Mouse (Mus musculus) MEL (cell line): Measurements from ENCODE around the gene Rassf5. TPM values are rescaled to one million over a fixed set of nuclear protein-coding genes. Genes with fewer than 3 reads are reported as not detected.

ENCODE experiments used
- DNase-seq: peaks from one replicate; pipeline ENCODE4 v3.0.0; 2011; ENCODE audit warnings: low read depth, low spot score
- H3K27ac ChIP-seq: 2 replicates; pipeline ENCODE4 v1.5.1; 2012; ENCODE audit warnings: low read depth, mild to moderate bottlenecking, control low read depth, low read length, moderate library complexity; ENCODE audit not compliant: control insufficient read depth
- H3K27me3 ChIP-seq, 2 experiments: fragments of 150-350 bp in 1 of 2; sonication (generic) in 1 of 2; 2 replicates each; pipeline ENCODE4 v1.6.1; 2012; ENCODE audit warnings: low read length in 2 of 2, mild to moderate bottlenecking in 2 of 2, improper control_type of control experiment in 1 of 2, moderate library complexity in 1 of 2; ENCODE audit not compliant: insufficient read depth in 2 of 2, control insufficient read depth in 1 of 2
- H3K36me3 ChIP-seq, 2 experiments: 2 replicates each; pipeline ENCODE4 v1.6.1; 2012 to 2014; ENCODE audit warnings: low read length in 2 of 2, improper control_type of control experiment in 1 of 2, inconsistent platforms in 1 of 2, mild to moderate bottlenecking in 1 of 2; ENCODE audit not compliant: insufficient read depth in 2 of 2, control insufficient read depth in 1 of 2
- H3K4me1 ChIP-seq, 2 experiments: fragments of 150-350 bp in 1 of 2; sonication (generic) in 1 of 2; 2 replicates each; pipeline ENCODE4 v1.6.1; 2012; ENCODE audit warnings: low read length in 2 of 2, improper control_type of control experiment in 1 of 2, mild to moderate bottlenecking in 1 of 2; ENCODE audit not compliant: insufficient read depth in 2 of 2, control insufficient read depth in 1 of 2
- H3K4me3 ChIP-seq, 2 experiments: fragments of 150-350 bp in 1 of 2; sonication (generic) in 1 of 2; 2 replicates each; pipeline ENCODE4 v1.5.1; 2012; ENCODE audit warnings: low read depth in 2 of 2, low read length in 2 of 2, mild to moderate bottlenecking in 2 of 2, moderate library complexity in 2 of 2, control low read depth in 1 of 2, improper control_type of control experiment in 1 of 2; ENCODE audit not compliant: control insufficient read depth in 1 of 2, insufficient read depth in 1 of 2
- H3K79me2 ChIP-seq: 2 replicates; pipeline ENCODE4 v1.6.1; 2012; ENCODE audit warnings: mild to moderate bottlenecking, low read length, moderate library complexity; ENCODE audit not compliant: control insufficient read depth, poor library complexity, insufficient read depth
- H3K9ac ChIP-seq: 2 replicates; pipeline ENCODE4 v1.6.1; 2012; ENCODE audit warnings: low read depth, mild to moderate bottlenecking, control low read depth, low read length, moderate library complexity; ENCODE audit not compliant: control insufficient read depth, poor library complexity, severe bottlenecking
- H3K9me3 ChIP-seq: fragments of 150-350 bp; sonication (generic); replicated peaks from 2 replicates; pipeline ENCODE4 v1.6.1; 2012; ENCODE audit warnings: mild to moderate bottlenecking, low read length, improper control_type of control experiment, moderate library complexity; ENCODE audit not compliant: insufficient read depth
- CHD2 ChIP-seq: IDR thresholded peaks from 2 replicates; pipeline ENCODE4 v1.6.1; 2011; ENCODE audit warnings: low read length, improper control_type of control experiment
- CTCF ChIP-seq, 3 experiments: IDR thresholded peaks in 2 of 3; conservative IDR thresholded peaks in 1 of 3; 2 replicates each; pipeline ENCODE4 v1.5.1; 2011 to 2012; ENCODE audit warnings: low read length in 3 of 3, low read depth in 2 of 3, mild to moderate bottlenecking in 2 of 3, improper control_type of control experiment in 1 of 3, inconsistent platforms in 1 of 3, mixed read lengths in 1 of 3, moderate library complexity in 1 of 3; ENCODE audit not compliant: control insufficient read depth in 1 of 3, insufficient read depth in 1 of 3, poor library complexity in 1 of 3, severe bottlenecking in 1 of 3
- E2F4 ChIP-seq: IDR thresholded peaks from 2 replicates; pipeline ENCODE4 v1.6.1; 2011; ENCODE audit warnings: low read depth, low read length, improper control_type of control experiment, borderline replicate concordance
- ETS1 ChIP-seq: IDR thresholded peaks from 2 replicates; pipeline ENCODE4 v1.6.1; 2012; ENCODE audit warnings: low read depth, mild to moderate bottlenecking, inconsistent platforms, low read length, improper control_type of control experiment, moderate library complexity
- GABPA ChIP-seq: IDR thresholded peaks from 2 replicates; pipeline ENCODE4 v1.6.1; 2012; ENCODE audit warnings: low read depth, mild to moderate bottlenecking, inconsistent platforms, low read length, improper control_type of control experiment, moderate library complexity
- GATA1 ChIP-seq: IDR thresholded peaks from 2 replicates; pipeline ENCODE4 v1.6.1; 2011; ENCODE audit warnings: low read depth, low read length, improper control_type of control experiment
- MAZ ChIP-seq: IDR thresholded peaks from 2 replicates; pipeline ENCODE4 v1.6.1; 2012; ENCODE audit warnings: low read depth, mild to moderate bottlenecking, inconsistent platforms, low read length, improper control_type of control experiment
- MEF2A ChIP-seq: IDR thresholded peaks from 2 replicates; pipeline ENCODE4 v1.6.1; 2014; ENCODE audit warnings: low read depth, mild to moderate bottlenecking, inconsistent platforms, low read length, improper control_type of control experiment; ENCODE audit not compliant: poor library complexity, insufficient replicate concordance, severe bottlenecking; ENCODE audit errors: extremely low read depth
- MYB ChIP-seq: IDR thresholded peaks from 2 replicates; pipeline ENCODE4 v1.6.1; 2011; ENCODE audit warnings: mild to moderate bottlenecking, low read depth, low read length, improper control_type of control experiment
- MYC ChIP-seq: IDR thresholded peaks from 2 replicates; pipeline ENCODE4 v1.6.1; 2011; ENCODE audit warnings: low read depth, mild to moderate bottlenecking, low read length, improper control_type of control experiment, moderate library complexity
- NRF1 ChIP-seq: IDR thresholded peaks from 2 replicates; pipeline ENCODE4 v1.6.1; 2014; ENCODE audit warnings: low read depth, mild to moderate bottlenecking, inconsistent platforms, low read length, improper control_type of control experiment, moderate library complexity; ENCODE audit not compliant: poor library complexity, insufficient read depth, severe bottlenecking
- POLR2A ChIP-seq, 2 experiments: IDR thresholded peaks; 2 replicates each; pipeline ENCODE4 v1.6.1; 2011 to 2012; ENCODE audit warnings: low read length in 2 of 2, mild to moderate bottlenecking in 2 of 2, control low read depth in 1 of 2, improper control_type of control experiment in 1 of 2, low read depth in 1 of 2, moderate library complexity in 1 of 2; ENCODE audit not compliant: control insufficient read depth in 1 of 2, insufficient read depth in 1 of 2, poor library complexity in 1 of 2
- POLR2AphosphoS5 ChIP-seq: IDR thresholded peaks from 2 replicates; pipeline ENCODE4 v1.6.1; 2012; ENCODE audit warnings: low read depth, borderline replicate concordance, mild to moderate bottlenecking, inconsistent platforms, low read length, moderate library complexity, mixed read lengths
- RAD21 ChIP-seq: IDR thresholded peaks from 2 replicates; pipeline ENCODE4 v1.6.1; 2011; ENCODE audit warnings: mild to moderate bottlenecking, low read depth, low read length, improper control_type of control experiment
- RCOR1 ChIP-seq: IDR thresholded peaks from 2 replicates; pipeline ENCODE4 v1.6.1; 2012; ENCODE audit warnings: low read depth, mild to moderate bottlenecking, inconsistent platforms, low read length, improper control_type of control experiment
- SIN3A ChIP-seq: IDR thresholded peaks from 2 replicates; pipeline ENCODE4 v1.6.1; 2012; ENCODE audit warnings: low read length, improper control_type of control experiment, inconsistent platforms
- SMC3 ChIP-seq: IDR thresholded peaks from 2 replicates; pipeline ENCODE4 v1.6.1; 2011; ENCODE audit warnings: low read depth, low read length, improper control_type of control experiment
- TAL1 ChIP-seq: IDR thresholded peaks from 2 replicates; pipeline ENCODE4 v1.6.1; 2012; ENCODE audit warnings: mild to moderate bottlenecking, inconsistent platforms, low read length, moderate library complexity, mixed read lengths
- UBTF ChIP-seq: IDR thresholded peaks from 2 replicates; pipeline ENCODE4 v1.6.1; 2012; ENCODE audit warnings: low read depth, mild to moderate bottlenecking, inconsistent platforms, low read length, improper control_type of control experiment, moderate library complexity, borderline replicate concordance; ENCODE audit not compliant: insufficient read depth
- USF1 ChIP-seq: IDR thresholded peaks from 2 replicates; pipeline ENCODE4 v1.6.1; 2014; ENCODE audit warnings: low read depth, mild to moderate bottlenecking, inconsistent platforms, low read length, improper control_type of control experiment, moderate library complexity
- polyA plus RNA-seq, 2 experiments: library from polyadenylated mRNA; stranded (reverse) in 1 of 2; unstranded in 1 of 2; fragments of >175 nt in 1 of 2; fragments of >200 nt in 1 of 2; gene quantifications; 2 replicates each; pipeline versions ENCODE4 v1.2.1 to v1.2.4; 2012; ENCODE audit warnings: low replicate concordance in 2 of 2, low read depth in 1 of 2; ENCODE audit not compliant: insufficient read length in 2 of 2, insufficient read depth in 1 of 2, missing spikeins in 1 of 2
- total RNA-seq: library from RNA; depleted of rRNA; stranded (reverse); fragments of 300-350 nt; gene quantifications from 2 replicates; pipeline ENCODE4 v1.2.3, GENCODE M21; 2012

Gene Rassf5
- total and polyA plus RNA-seq, 3 experiments: 14.8 to 28.8 TPM; not detected in 1

DNA sequence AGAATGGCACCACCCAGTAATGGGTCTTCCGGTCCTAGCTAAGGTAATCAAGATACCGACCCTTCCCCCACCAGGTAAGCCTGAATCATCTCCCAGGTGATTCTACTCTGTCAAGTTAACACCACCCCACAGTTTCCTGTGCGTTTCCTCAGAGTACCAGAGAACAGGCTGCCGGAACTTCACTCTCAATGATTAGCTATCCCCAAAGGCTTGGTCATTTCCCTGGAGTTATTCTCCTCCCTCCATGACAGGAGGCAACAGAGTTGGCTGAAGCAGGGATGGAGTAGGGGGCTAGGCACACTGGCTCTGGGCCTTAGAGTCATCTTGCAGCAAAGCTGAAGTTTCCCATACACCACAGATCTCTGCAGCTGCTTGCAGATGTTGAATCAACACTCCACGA lies 57.2 kb downstream of the Rassf5 start:
- peaks cover 11 to 16% of the 10 kb centered on the region in 2 experiments for H3K4me1 ChIP-seq
- no peak overlapping the region for H3K4me3 ChIP-seq
- peaks cover 8% of the 10 kb centered on the region; the same call in 1 of the 2 replicates for H3K79me2 ChIP-seq
- H3K27ac ChIP-seq: no peak overlapping the region
- no peak overlapping the region for H3K9ac ChIP-seq
- DNase-seq: no peak
- no peaks in the 10 kb centered on the region for H3K9me3 ChIP-seq
- H3K27me3 ChIP-seq: no peaks in the 10 kb centered on the region
- no peak for TF ChIP-seq MAZ
- TF ChIP-seq E2F4: no peak
- no peak for TF ChIP-seq SIN3A
- no peak for TF ChIP-seq CTCF (IDR thresholded peaks at IDR 0.05 in 2 of 3, conservative IDR thresholded peaks at IDR 0.05 in 1 of 3; ENCODE audit: control insufficient read depth in 1 of 3, insufficient read depth in 1 of 3, low read depth in 2 of 3, low read length in 3 of 3, poor library complexity in 1 of 3, severe bottlenecking in 1 of 3)
- TF ChIP-seq POLR2AphosphoS5: no peak
- no peak for TF ChIP-seq GABPA
- no peak for TF ChIP-seq GATA1
- TF ChIP-seq MEF2A: no peak
- no peak for TF ChIP-seq TAL1
- no peak for TF ChIP-seq MYC
- no peak for TF ChIP-seq MYB
- peaks cover 2 to 12% of the 10 kb centered on the region in 2 experiments for H3K36me3 ChIP-seq

DNA sequence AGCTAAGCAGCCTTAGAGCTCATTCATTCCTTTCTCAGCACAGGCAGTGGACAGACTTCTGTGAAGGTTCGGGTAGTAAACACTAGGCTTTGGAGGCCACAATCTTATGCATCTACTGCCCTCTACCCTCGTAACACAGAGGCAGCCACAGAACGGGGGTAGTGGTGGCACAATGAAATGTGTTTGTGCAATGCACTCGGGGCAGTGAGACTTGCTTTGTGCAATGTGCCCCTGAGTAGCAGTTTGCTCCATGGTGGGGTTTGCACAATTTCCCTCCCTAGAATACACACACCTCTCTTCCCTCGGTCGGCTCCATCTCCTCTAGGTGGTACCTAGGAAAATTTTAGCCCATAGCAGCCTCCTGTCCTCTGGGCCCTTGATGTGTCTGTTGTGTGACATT lies 58.1 kb downstream of the Rassf5 start:
- Histone ChIP-seq H3K79me2 (peaks cover 8% of the 10 kb centered on the region; the same call in 1 of the 2 replicates), H3K36me3 (peaks cover 2 to 12% of the 10 kb centered on the region in 2 experiments), H3K4me1 (peaks cover 11 to 16% of the 10 kb centered on the region in 2 experiments), H3K9ac (no peak overlapping the region), H3K27me3 (no peaks in the 10 kb centered on the region), H3K4me3 (no peak overlapping the region), H3K9me3 (no peaks in the 10 kb centered on the region), H3K27ac (no peak overlapping the region)
- no peak for DNase-seq
- TF ChIP-seq RCOR1: no peak
- TF ChIP-seq RAD21: no peak
- TF ChIP-seq NRF1: no peak
- TF ChIP-seq MAZ: no peak
- TF ChIP-seq USF1: no peak
- no peak for TF ChIP-seq GATA1
- no peak for TF ChIP-seq UBTF
- TF ChIP-seq SMC3: no peak
- no peak for TF ChIP-seq TAL1
- no peak for TF ChIP-seq CHD2
- TF ChIP-seq POLR2A (IDR thresholded peaks at IDR 0.05; ENCODE audit: control insufficient read depth in 1 of 2, insufficient read depth in 1 of 2, low read depth in 1 of 2, low read length in 2 of 2, poor library complexity in 1 of 2): no peak
- TF ChIP-seq ETS1: no peak
- TF ChIP-seq SIN3A: no peak
